Mouse (Mus musculus): ENCODE measurements around the gene Cwf19l1.

The Cwf19l1 gene

DNA sequence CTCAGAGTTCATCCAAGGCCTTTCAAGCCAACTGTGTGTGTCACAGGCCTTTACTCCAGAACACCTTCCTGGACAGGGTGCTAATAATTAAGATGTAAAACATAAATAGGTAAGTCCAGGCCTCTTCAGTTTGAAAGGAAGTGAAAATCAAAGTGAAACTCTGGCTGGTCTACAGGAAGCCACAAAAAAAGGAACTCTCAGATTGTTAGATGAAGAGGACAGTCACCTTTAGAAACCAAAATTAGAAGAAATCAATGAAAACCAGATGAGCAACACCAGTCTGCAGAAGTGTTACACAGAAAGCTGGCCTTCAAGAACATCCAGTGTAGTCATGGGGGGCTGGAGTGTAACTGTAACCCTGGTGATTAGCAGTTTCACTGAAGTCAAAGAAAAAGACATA is 17.9 kb downstream of the Cwf19l1 start:
- DNase-seq (ENCODE audit: low read depth, low spot score) = no peak

DNA sequence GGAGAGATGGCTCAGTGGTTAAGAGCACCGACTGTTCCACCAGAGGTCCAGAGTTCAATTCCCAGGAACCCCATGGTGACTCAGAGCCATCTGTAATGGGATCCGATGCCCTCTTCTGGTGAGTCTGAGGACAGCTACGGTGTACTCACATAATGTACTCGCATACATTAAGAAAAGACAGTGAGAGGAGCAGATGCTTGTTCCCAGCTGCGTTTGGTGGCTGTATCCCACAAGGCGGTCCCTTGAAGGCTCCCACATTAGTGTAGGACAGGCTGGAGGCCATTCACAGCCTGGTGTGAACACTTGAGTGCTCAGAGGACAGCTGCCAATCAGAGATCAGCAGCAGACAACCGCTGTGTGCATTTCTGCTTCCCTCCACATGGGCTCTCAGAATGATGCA is 24.0 kb downstream of the Cwf19l1 start:
- peak; percentile 71 for DNase-seq (ENCODE audit: low read depth, low spot score)

DNA sequence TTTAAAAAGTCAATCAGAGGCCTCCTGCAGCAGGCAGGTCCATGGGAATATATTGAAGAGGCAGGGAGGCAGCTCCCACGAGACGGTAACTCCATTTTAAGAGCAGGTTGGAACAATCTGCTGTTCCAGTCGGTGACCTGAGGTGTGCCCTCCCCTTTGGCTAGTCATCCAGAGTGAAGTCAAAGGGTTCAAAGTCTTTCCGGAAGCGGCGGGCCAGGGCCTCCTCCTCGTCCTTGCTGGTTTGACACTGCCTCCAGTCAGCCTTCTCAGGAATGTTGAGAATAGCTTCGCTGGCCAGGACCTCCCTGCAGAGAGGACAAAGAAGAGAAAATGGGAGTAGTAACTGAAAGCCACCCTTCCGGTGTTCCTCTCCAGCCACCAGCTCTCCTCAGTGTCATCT is 25.3 kb downstream of the Cwf19l1 start:
- DNase-seq (ENCODE audit: low read depth, low spot score) = peak; percentile 27

DNA sequence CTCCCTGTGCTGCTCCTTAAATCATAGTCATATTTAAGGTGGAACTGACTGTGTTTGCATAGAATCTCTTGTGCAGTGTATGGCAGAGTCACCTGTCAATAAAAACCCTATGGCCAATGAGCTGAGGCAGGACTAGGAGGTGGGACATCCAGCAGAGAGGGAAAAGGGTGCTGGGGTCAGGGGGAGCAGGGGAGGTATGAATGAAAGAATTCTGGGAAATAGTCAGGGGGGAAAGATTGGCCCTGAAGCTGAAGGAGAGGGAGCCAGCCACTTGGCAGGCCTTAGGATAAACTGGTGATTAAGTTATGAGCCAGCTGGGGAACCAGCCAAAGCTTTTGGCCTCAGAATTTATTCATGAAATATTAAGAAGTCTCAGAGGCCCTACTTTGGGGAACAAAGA is 26.7 kb downstream of the Cwf19l1 start:
- DNase-seq (ENCODE audit: low read depth, low spot score) = no peak

DNA sequence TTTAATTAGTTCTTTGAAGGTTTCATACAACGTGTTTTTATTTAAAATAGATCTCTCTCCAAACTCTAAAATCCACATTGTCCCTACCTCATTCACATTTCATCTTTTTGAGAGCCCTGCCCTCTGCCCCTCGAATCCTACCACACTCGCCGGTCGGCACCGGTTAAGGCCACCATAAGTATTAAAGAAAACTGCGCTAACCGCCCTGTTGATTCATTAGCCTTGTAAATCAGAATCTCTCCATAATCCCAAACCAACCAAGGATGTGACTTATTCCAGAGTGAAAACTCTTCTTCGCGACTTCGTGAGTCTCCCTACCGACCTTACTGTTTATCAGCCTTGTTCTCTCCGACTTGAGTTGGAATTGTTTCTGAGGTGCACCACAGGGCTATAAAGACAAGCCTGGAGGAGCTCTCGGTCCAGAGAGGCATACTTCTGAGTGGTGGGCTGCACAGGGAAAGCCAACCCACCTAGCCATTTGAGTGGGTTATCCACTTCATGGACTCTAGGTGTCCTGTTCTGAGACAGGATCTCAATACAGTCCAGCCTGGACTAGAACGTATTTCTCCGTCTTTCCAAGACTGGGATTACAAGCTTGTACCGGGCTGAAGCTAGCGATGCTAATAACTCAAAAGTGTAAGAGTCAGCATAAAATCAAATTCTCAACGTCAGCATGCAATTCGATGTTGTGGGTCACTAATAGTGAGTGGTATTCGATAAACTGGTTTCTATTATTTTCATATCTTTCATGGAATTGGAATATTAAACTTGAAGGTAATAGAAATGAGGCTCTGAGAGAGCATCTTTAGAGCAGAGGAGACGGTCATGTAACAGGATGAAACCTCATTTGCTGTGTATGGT is 27.8 kb downstream of the Cwf19l1 start:
- DNase-seq (ENCODE audit: low read depth, low spot score) = no peak

DNA sequence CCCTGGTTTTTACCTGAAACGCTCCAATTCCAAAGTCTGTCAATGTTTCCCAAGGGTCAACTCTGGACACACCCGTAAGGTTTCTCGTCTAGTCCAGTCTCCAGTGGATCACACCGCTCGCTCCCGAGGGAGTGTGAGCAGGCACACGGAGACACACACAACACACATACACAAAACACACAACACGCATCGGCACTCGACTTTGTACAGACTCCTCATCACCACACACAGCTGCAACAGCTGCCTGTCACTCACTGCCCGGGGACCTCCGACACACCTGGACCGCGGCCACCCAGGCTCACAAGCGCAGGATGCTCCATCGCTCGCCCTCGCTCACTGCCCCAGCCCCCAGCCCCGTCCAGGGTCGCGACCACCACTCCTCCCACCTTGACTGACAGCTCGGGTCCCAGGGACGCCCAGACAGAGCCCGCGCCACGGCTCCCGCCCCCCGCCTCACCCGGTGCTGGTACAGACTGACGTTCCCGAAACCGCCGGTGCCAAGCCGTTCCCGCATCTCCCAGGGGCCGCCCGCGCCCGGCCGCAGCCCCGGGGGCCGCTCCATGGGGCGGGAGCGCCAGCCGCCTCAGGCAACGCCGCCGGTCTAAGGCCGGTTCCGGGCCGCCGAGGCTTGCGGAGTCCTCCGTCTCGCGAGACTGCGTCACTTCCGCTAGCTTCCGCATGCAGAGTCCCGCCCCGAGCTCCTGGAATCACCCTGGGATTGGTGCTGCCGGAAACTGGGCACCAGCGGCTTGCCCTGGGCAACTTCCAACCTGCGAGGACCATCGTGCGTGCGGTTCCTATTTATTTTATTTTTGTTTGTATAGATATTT is 28.6 kb downstream of the Cwf19l1 start, which contains the start of gene Chuk:
Gene Chuk, minus strand, starts transcription at position 650 of the 830 bp plus-strand sequence.
- peak; percentile 96 for DNase-seq (ENCODE audit: low read depth, low spot score)

DNA sequence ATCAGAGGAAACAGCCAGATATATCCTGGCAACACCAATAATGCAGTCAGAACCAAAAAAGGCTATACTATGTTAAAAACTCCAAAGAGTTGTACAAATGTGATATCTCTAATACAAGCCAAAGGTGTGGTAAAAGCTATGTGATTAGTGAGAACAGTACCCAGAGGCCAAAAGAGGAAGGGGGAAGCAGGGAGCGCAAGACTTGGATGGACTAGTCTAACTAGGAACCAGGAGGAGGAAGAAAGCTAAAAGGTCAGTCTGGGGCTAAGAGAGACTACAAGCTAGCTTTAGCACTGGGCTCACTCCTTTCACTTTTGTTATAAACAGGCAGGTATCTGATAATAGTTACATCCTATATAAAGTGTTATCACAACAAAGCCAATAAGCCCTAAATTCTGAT is 31.3 kb downstream of the Cwf19l1 start:
- DNase-seq (ENCODE audit: low read depth, low spot score) = no peak

DNA sequence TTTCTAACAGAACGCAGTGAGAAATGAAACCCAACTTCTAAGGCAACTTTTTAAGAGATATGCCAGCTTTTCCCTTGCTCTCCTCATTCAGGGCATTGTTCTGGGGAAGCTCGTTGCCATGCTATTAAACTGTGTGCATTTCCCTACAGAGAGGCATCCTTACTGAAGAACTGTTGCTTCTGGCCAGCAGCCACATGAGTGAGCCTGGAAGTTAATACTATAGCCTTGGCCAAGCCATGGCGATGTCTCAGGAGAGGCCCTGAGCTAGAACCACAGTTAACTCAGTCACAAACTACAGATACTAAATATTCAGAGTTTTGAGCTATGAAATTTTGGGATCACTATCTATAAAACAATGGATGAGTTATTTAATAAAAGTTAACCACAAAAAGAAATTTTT is 32.7 kb downstream of the Cwf19l1 start:
- no peak for DNase-seq (ENCODE audit: low read depth, low spot score)

DNA sequence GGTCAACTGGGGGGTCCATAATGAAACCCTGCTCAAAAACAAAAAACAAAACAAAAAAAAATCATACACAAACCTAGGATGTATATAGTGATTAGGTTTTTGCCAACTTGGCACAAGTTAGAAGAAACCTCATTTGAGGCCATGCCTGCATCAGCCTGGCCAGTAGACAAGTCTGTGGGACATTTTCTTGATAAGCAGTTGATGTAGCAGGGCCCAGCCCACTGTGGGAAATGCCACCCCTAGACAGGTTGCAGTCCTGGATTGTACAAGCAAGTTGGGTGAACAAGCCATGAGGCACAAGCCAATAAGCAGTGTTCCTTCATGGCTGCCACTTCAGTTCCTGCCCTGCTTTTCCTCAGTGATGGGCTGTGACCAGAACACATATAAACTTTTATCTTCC is 34.8 kb downstream of the Cwf19l1 start:
- DNase-seq (ENCODE audit: low read depth, low spot score) = no peak

DNA sequence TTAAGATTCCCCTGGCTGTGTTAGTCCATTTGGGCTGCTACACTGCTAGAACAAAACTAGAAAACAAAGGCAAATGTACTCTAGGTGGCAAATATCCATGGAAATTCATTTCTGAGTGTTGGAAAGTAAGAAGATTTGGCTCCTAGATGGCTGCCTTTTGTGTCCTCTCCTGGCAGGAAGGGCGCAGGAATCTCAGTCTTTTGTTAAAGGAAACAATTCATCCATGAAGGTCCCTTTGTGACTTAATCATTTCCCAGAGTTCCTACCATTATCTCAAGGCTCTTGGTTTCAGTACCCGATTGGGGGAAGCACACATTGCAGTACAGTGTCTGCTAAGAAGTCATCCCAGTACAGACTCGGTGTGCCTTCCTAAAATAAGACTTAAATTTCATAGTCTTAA is 49.4 kb downstream of the Cwf19l1 start:
- peak; percentile 69 for DNase-seq (ENCODE audit: low read depth, low spot score)

DNA sequence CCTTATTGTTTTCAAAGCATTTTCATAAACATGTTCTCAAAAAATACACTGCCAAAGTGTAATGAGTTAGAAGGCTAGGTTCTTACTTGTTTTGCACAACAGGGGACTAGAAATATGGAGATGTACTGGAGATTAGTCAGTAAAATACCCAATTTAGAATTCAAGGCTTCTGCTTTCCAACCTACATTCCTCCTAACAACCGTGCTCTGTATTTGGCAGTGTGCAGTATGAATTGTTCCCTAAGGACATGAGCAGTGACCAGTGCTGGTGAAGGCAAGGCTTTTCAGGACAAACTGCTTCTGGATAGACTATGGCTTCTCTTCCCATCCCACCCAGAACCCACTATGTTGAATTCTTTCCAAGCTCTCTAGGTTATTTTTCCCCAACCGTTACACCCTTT is 54.8 kb downstream of the Cwf19l1 start:
- DNase-seq (ENCODE audit: low read depth, low spot score) = no peak

DNA sequence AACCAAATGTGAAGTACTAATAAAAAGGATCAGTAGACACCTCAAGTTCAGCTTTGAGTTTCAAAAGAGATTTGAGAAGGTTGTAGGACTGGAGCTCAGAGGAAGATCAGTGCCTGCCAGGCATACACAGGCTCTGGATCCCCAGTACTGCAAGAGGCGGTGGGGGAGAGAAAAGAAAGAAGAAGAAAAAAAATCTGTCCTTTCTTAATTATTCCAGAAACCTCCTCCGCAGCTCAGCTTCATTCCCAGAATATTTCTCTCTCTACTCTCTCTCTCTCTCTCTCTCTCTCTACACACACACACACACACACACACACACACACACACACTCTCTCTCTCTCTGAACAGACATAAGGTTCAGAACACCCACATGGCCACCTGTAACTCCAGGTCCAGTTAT is 55.7 kb downstream of the Cwf19l1 start:
- DNase-seq (ENCODE audit: low read depth, low spot score) = no peak

DNA sequence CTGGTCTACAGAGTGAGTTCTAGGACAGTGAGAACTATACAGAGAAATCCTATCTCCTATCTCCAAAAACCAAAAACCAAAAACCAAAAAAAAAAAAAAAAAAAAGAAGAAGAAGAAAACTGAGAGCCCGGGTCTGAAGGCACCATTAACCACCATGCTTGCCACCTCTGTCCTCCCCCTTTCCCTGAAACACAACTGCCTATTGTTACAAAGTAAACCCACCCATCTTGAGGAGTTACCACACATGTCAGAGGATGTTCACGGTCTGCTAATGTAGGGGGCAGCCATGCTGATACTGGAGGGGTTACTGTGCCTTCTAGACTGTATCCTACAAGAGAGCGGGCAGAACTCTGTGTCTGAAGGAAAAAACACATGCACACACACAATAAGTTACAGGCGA is 58.7 kb downstream of the Cwf19l1 start:
- DNase-seq (ENCODE audit: low read depth, low spot score) = no peak

DNA sequence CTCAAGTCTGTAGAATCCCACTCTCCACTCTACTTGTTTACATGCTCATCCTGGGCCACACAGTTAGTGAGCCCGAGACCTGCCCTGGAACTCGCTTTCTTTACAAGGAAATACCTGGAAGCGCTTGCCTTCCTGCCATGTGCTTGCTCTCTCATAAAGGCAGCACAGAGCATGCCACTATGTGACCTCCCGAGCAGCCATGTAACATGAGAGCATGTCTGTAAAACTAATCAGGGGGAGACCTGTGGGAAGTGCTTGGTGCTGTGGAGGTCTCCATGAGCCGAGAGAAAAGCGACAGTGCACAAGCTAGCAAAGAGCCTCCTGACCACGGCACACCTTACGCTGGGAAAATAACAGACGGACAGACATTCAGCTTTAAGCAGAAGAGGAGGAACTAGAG is 59.2 kb downstream of the Cwf19l1 start:
- no peak for DNase-seq (ENCODE audit: low read depth, low spot score)

DNA sequence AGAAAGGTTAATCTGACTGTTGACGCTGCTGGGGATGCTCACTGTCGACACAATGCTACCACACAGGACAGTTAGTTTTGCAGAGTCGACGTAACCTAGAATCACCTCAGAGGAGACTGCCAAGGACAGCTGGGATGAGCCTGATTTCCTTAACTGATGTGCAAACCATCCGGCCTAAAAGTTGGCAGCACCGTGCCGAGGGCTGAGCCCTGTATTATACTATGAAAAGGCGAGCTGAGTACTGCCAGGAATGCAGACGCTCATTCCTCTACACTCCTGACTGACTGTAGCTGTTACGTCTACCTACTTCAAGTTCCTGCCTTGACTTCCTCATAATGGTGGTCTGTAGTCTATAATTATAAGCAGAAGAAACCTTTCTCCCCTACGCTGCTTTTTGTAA is 60.7 kb downstream of the Cwf19l1 start:
- peak; percentile 76 for DNase-seq (ENCODE audit: low read depth, low spot score)

DNA sequence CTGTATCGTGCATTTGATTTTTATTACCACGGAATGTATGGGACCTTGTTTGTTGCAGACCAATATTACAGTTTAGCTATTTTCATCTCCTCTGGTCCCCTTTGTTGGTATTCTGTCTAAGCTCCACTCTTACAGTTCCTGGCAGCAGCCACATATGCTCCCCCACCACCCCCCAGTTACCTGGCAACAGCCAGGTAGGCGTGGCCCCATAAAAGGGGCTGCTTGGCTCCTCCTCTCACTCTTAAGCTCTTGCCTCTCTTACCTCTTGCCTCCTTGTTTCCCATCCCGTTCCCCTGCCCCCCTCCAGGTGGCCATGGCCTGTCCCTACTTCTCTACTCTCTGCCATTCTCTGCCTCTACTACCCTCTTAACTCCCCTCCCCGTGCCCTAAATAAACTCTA is 64.5 kb downstream of the Cwf19l1 start:
- DNase-seq (ENCODE audit: low read depth, low spot score) = peak; percentile 58

DNA sequence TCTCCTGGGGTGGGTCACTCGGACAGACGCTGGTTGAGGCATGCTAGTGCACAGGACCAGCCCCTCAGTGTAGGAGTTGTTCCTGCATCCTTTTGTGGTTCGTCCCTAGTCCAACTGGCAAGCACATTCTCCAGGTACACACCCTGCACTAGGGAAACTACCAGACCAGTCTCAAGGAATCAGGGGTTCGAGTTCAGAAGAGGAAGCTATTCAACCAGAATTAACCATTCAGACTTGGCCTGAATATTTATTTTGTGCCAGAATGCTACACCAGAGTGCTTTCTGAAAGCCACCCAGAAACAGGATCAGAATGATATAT is 65.8 kb downstream of the Cwf19l1 start:
- no peak for DNase-seq (ENCODE audit: low read depth, low spot score)

DNA sequence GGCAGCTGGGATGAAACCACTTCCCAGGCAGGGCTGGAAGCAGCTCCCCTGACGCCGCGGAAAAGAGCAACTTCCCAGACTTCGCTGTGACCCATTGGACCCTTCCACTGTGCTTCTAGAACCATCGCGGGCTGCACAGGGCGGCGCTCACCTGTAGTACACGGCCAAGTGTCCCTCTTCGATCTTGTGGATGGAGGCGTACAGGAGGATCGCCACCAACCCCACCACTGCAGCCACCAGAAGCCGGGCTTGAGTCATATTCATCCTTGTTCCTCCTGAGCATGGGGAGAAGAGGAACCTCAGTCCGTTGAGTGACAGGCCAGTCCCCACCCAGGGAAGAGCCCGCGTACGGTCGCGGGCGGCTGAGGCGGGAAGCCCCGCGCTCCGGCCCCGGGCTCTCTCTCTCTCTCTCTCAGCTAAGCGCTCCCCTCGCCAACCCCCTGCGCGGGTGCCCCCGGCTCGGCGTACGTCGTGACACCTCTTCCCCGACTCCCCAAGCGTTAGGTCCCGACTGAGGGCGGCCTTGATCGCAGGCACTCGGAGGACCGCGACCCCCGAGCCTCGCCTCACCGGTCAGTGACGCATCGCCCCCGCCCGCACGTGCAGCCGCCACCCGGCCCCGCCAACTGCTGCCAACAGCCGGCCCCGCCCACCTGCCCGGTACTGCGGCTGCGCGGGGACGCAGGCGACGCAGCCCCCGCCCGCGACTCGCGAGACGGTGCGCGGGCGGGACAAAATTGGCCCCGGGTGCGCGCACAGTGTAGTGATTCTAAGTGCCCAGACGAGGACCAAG is 66.4 kb downstream of the Cwf19l1 start, which contains the start of gene Erlin1:
Gene Erlin1, minus strand, starts transcription at position 665 of the 793 bp plus-strand sequence.
- peak; percentile 91 for DNase-seq (ENCODE audit: low read depth, low spot score)

DNA sequence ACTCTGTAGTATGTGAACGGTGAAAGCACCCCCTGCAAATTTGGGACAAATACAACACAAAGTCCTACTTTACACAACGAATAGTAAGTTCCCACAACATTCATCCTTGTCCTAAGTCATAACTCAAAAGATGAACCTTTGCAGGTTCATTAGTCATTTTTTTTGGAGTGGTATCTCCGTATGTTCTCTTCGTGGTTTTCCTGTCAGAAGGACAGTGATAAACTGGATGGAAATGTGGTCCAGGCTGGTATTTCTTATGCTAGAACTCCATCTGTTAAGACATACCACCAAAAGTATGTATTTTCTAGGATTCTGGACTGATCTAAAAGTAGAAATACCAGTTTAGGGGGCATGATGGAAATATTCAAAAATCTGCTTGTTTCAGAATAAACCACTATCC is 67.4 kb downstream of the Cwf19l1 start:
- DNase-seq (ENCODE audit: low read depth, low spot score) = no peak

DNA sequence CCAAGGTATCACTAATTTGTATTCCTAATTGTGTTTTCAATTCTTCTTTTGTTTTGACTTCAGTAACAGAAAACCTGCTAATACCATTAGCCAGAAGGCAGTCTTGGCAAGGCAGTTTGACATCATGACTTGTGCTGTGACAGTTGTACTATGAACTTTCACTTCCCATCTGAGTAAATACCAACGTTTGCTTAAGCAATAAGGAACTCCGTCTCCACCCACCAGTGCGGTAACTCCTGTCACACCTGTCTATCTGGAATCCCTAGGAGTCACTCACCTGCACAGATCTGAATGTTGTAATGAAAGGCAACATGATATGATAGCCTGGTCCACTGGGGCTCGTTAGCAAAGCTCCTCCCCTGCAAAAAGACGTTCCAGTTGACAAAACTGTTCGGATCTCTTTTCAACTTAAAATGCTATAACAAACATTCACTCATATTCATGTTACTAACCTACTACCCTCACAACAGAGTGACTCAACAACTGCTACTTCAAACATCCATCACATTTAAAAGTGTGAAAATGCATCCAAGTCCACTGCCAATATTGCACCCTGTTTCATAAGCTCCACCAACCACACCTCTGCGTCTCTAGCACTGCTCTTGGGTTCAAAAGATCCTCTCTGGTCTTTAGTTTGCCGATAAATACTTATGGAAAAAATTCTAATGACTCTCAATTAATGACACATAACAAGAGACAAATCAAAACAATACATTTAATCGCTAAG is 68.2 kb downstream of the Cwf19l1 start:
- DNase-seq (ENCODE audit: low read depth, low spot score) = no peak

DNA sequence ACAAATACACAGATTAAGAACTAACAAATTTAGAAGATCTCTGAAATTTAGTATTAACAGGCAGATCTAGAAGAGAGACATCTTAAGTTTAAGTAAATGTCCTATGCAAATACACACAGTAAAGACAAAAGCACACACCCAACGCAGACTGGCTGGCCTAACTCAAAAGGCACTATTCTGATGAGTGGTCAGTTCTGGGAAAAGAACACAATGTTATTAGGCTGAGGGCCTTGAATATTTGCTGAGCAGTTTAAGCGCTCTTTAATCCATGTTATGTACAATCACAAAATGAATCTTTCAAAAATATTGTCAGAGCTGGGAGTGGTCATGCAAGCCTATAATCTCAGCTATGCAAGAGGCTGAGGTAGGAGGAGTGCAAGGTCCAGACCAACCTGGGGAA is 70.9 kb downstream of the Cwf19l1 start:
- DNase-seq (ENCODE audit: low read depth, low spot score) = no peak

Data from ZHBTc4 (cell line).